Mouse (Mus musculus) cortical plate, adult 2 months (tissue): Measurements from ENCODE around the gene Cpxm2. TPM values are rescaled to one million over a fixed set of nuclear protein-coding genes. Genes with fewer than 3 reads are reported as not detected.
A peak's percentile ranks its signal among the peaks of the same experiment; 100 is the strongest.

ENCODE experiments used
- H3K27ac ChIP-seq: fragments of 200-500 bp; 2 replicates; pipeline ENCODE4 v1.5.1; 2012; ENCODE audit warnings: low read length, control low read depth, inconsistent platforms; ENCODE audit not compliant: insufficient read depth
- H3K4me1 ChIP-seq: fragments of 200-500 bp; 2 replicates; pipeline ENCODE4 v1.6.1; 2011; ENCODE audit warnings: low read length; ENCODE audit not compliant: control insufficient read depth, insufficient read depth
- H3K4me3 ChIP-seq: fragments of 200-500 bp; 2 replicates; pipeline ENCODE4 v1.5.1; 2011; ENCODE audit warnings: mild to moderate bottlenecking, low read length, control low read depth; ENCODE audit not compliant: insufficient read depth
- CTCF ChIP-seq: fragments of 200-500 bp; IDR thresholded peaks from 2 replicates; pipeline ENCODE4 v1.5.1; 2011; ENCODE audit warnings: mild to moderate bottlenecking, control low read depth, low read length; ENCODE audit not compliant: insufficient read depth; ENCODE audit errors: extremely low read depth
- POLR2A ChIP-seq: fragments of 200-500 bp; IDR thresholded peaks from 2 replicates; pipeline ENCODE4 v1.6.1; 2011; ENCODE audit warnings: mild to moderate bottlenecking, low read length, control low read depth; ENCODE audit not compliant: insufficient read depth; ENCODE audit errors: extremely low read depth
- polyA plus RNA-seq: library from polyadenylated mRNA; depleted of rRNA; stranded (reverse); fragments of >200 nt; gene quantifications from 2 replicates; pipeline ENCODE4 v1.2.3, GENCODE M21; 2012

Cpxm2 gene
- polyA plus RNA-seq, 1 experiment, result 2.0 TPM

DNA sequence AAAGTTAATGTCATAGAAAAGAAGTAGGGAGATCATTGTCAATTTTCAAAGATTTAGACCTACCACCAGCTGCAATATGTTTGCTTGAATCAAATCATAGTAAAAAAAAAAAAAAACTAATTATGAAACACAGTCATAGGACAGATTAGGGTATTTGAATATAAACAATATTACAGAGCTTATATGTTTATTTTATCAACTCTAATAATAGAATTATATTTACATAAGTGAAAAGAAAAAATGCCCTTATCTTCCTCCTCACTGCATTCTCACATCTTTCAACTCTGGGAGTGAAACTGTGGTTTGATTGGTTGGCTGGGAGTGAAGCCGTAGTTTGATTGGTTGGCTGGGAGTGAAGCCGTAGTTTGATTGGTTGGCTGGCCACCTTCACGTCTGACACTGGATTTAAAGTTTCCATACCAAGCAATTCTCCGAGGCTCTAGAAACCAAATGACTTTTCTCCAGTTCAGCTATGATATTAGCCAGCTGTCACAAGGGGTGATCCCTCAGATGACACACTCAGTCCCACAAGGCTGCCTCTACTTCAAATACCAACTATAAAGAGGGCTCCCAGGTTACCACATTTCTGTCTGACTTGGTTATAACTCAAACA lies 27.2 kb upstream of the Cpxm2 start:
- no peak overlapping the region for H3K4me3 ChIP-seq
- no peak overlapping the region for H3K27ac ChIP-seq
- TF ChIP-seq CTCF, result no peak
- no peak for TF ChIP-seq POLR2A
- no peaks in the 10 kb centered on the region for H3K4me1 ChIP-seq

GRCm38 (mm10) chr7:132181042-132181441 lies 26.5 kb upstream of the Cpxm2 start:
- no peak for TF ChIP-seq CTCF
- no peak for TF ChIP-seq POLR2A
- H3K4me1 ChIP-seq, result no peaks in the 10 kb centered on the region
- no peak overlapping the region for H3K27ac ChIP-seq
- no peak overlapping the region for H3K4me3 ChIP-seq

DNA sequence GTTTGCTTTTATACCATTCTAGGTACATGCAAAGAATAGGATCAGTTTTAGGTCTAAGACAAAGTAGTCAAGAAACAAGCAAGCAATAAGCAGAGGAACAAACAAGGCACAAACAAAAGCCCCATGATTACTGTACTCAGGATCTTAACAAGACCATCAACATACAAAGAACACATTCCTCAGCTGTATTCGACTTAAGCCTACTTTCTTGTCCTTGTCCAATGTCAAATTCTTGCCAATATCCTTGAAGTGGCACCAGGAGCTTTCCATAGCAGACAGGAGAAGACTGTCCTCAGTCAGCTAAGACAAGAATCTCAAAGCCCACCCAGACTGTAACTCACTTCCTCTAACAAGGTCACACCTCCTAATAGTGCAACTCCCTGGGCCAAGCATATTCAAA lies 24.5 kb upstream of the Cpxm2 start:
- H3K4me3 ChIP-seq, result no peak overlapping the region
- 0 out of 2 replicates have a peak, but pooled peaks cover 2% of the 10 kb centered on the region for H3K4me1 ChIP-seq
- H3K27ac ChIP-seq, result no peak overlapping the region
- TF ChIP-seq CTCF, result no peak
- no peak for TF ChIP-seq POLR2A

- TF ChIP-seq CTCF (no peak), POLR2A (no peak)
- no peak overlapping the region for H3K27ac ChIP-seq
- H3K4me3 ChIP-seq, result no peak overlapping the region
- peaks cover 9% of the 10 kb centered on the region for H3K4me1 ChIP-seq
Measured at GRCm38 (mm10) chr7:132174787-132175186, 20.2 kb upstream of the Cpxm2 start.

DNA sequence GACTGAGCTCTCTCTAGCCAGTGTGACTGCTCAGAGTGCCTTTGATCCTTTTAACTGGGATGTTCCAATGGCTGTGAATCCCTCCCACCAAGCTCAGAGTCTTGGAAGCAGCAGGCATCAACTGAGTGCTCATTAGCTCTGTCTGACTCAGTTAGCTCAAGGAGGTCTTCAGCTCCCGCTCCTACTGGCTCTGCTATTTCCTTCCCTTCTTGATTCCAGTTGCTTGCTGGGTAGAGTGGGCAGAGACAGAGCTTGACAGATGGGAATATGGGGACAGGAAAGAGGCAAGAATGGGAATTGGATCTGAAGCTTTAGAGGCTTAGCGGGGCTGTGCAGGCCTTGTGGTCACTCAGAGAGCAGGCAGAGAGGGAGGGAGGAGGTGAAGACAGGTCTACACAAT lies 19.8 kb upstream of the Cpxm2 start:
- no peak overlapping the region for H3K4me3 ChIP-seq
- TF ChIP-seq CTCF, result no peak
- H3K4me1 ChIP-seq, result peaks cover 9% of the 10 kb centered on the region
- peak overlapping the region; percentile 42 for H3K27ac ChIP-seq

GRCm38 (mm10) chr7:132172220-132172619 lies 17.7 kb upstream of the Cpxm2 start:
- H3K4me3 ChIP-seq, result no peak overlapping the region
- H3K27ac ChIP-seq, result peak overlapping the region; percentile 28; the same call in 1 of the 2 replicates
- TF ChIP-seq CTCF, result no peak
- no peak for TF ChIP-seq POLR2A
- peaks cover 9% of the 10 kb centered on the region for H3K4me1 ChIP-seq

DNA sequence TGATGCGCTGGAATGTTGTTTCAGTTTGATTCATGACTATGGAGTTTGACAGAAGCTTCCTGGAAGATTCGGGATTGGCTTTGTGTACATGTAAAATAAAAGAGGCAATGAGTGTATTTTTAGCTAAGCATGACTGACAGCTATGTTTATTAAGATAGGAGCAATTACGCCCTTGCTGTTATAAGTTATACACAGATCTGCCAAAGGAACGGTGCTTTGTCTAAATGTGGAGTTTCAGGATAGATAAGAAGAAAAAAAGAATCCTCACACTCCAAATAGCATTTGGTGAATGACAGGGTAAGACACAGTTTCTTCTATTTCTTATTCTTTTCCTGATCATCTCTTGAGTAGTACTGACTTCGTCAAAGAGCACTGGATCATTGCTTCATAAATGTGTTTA lies 17.2 kb upstream of the Cpxm2 start:
- peak overlapping the region; percentile 78 for H3K27ac ChIP-seq
- no peak overlapping the region for H3K4me3 ChIP-seq
- no peak for TF ChIP-seq CTCF
- TF ChIP-seq POLR2A, result no peak
- H3K4me1 ChIP-seq, result peaks cover 9% of the 10 kb centered on the region

GRCm38 (mm10) chr7:132169419-132170169 lies 15.1 kb upstream of the Cpxm2 start:
- Histone ChIP-seq H3K4me1 (peaks cover 9% of the 10 kb centered on the region), H3K27ac (no peak overlapping the region), H3K4me3 (no peak overlapping the region)
- TF ChIP-seq CTCF, result no peak
- TF ChIP-seq POLR2A, result no peak

DNA sequence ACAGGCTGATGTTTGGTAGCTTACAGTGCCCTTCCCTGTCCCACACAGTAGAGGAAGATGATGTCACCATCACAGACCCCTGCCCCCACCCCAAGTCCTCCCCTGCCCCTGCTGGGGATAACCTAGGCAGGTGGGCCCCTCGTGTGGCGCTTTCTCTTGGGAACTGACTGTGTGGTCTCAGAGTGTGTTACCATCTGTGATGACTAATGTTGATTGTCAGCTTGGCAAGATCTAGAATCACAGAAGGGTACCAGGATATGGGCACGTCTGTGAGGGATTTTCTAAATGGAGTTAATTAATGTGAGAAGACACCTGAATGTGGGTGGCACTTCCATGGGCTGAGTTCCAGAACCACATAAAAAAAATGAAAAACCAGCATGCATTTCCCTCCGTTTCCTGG lies 12.7 kb upstream of the Cpxm2 start:
- Histone ChIP-seq H3K4me3 (no peak overlapping the region), H3K4me1 (peaks cover 3% of the 10 kb centered on the region), H3K27ac (no peak overlapping the region)
- TF ChIP-seq CTCF (no peak), POLR2A (no peak)

DNA sequence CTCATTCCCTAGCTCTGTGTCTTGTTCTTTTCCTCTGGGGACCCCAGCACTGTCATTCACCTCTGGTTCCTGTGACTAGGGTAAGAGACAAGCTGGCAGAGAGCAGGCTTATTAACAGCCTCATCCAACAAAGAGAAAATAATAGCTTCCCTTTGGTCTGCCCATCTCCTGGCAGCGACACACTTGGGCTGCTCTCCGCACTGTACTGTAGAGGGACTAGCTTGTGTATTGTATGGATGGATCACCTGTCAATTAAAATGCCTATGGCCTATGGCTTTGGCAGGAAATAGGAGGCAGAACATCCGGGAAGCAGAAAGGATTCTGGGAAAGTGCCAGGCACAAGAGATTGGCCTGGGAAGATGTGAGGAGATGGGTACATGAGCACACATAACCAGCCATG lies 7.7 kb upstream of the Cpxm2 start:
- peaks cover 3% of the 10 kb centered on the region; the same call in 1 of the 2 replicates for H3K4me1 ChIP-seq
- H3K4me3 ChIP-seq, result no peak overlapping the region
- no peak overlapping the region for H3K27ac ChIP-seq
- no peak for TF ChIP-seq POLR2A
- no peak for TF ChIP-seq CTCF
